Mouse (Mus musculus): Measurements from ENCODE around the gene Bicc1. TPM values are rescaled to one million over a fixed set of nuclear protein-coding genes. Genes with fewer than 3 reads are reported as not detected.

Bicc1 gene
- polyA plus RNA-seq, 1 experiment from 2014 or later, result 7.0 TPM

GRCm38 (mm10) chr10:71020459-71020858 lies 139.0 kb downstream of the Bicc1 start:
- 90% methylated on average over 5 of the region's 5 CpGs for WGBS
- Histone ChIP-seq H3K36me3 (ENCODE audit: control insufficient read depth, insufficient read depth, low read length) (no peaks in the 10 kb centered on the region), H3K27ac (ENCODE audit: low read depth, low read length) (no peak overlapping the region), H3K27me3 (ENCODE audit: control insufficient read depth, insufficient read depth, low read length) (no peaks in the 10 kb centered on the region), H3K4me3 (ENCODE audit: low read depth, low read length) (no peak overlapping the region), H3K9me3 (ENCODE audit: control insufficient read depth, low read length) (no peaks in the 10 kb centered on the region), H3K4me2 (ENCODE audit: low read depth, low read length, severe bottlenecking) (no peak overlapping the region), H3K4me1 (replicated peaks; ENCODE audit: control insufficient read depth, insufficient read depth, low read length) (no peaks in the 10 kb centered on the region), H3K9ac (ENCODE audit: low read length) (no peak overlapping the region)
- DNase-seq (ENCODE audit: low spot score) (no peak), ATAC-seq (replicated peaks; ENCODE audit: low FRiP score) (no peak)

DNA sequence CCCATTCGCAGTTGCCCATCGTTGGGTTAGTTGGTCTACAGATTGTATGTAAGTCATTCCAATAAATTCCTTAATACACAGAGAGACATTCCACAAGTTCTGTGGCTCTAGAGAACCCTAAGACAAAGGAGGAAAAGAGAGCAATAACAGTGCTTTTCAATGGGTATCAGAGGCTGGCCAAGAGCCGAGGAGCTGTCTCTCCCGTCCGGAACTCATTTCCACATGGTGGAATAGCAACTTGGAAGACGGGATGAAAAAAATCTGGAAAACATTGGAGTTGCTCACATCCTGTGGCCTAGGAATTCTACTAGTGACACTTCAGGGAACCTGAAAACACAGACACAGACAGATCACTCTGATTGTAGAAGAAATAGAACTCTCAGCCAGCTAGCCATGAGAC lies 139.7 kb downstream of the Bicc1 start:
- Histone ChIP-seq H3K4me3 (ENCODE audit: low read depth, low read length) (no peak overlapping the region), H3K36me3 (ENCODE audit: control insufficient read depth, insufficient read depth, low read length) (no peaks in the 10 kb centered on the region), H3K27ac (ENCODE audit: low read depth, low read length) (no peak overlapping the region), H3K4me2 (ENCODE audit: low read depth, low read length, severe bottlenecking) (no peak overlapping the region), H3K9me3 (ENCODE audit: control insufficient read depth, low read length) (no peaks in the 10 kb centered on the region), H3K4me1 (replicated peaks; ENCODE audit: control insufficient read depth, insufficient read depth, low read length) (no peaks in the 10 kb centered on the region), H3K27me3 (ENCODE audit: control insufficient read depth, insufficient read depth, low read length) (no peaks in the 10 kb centered on the region), H3K9ac (ENCODE audit: low read length) (no peak overlapping the region)
- WGBS, result 93% methylated on average over 6 of the region's 6 CpGs
- DNase-seq (ENCODE audit: low spot score) (no peak), ATAC-seq (replicated peaks; ENCODE audit: low FRiP score) (no peak)

- no peaks in the 10 kb centered on the region for H3K9me3 ChIP-seq (ENCODE audit: control insufficient read depth, low read length)
- H3K27ac ChIP-seq (ENCODE audit: low read depth, low read length), result no peak overlapping the region
- H3K4me2 ChIP-seq (ENCODE audit: low read depth, low read length, severe bottlenecking), result no peak overlapping the region
- ATAC-seq (replicated peaks; ENCODE audit: low FRiP score) (no peak), DNase-seq (ENCODE audit: low spot score) (no peak)
- no peaks in the 10 kb centered on the region for H3K27me3 ChIP-seq (ENCODE audit: control insufficient read depth, insufficient read depth, low read length)
- no peak overlapping the region for H3K4me3 ChIP-seq (ENCODE audit: low read depth, low read length)
- 93% methylated on average over 19 of the region's 19 CpGs for WGBS
- H3K4me1 ChIP-seq (replicated peaks; ENCODE audit: control insufficient read depth, insufficient read depth, low read length), result no peaks in the 10 kb centered on the region
- no peak overlapping the region for H3K9ac ChIP-seq (ENCODE audit: low read length)
- no peaks in the 10 kb centered on the region for H3K36me3 ChIP-seq (ENCODE audit: control insufficient read depth, insufficient read depth, low read length)
Measured at GRCm38 (mm10) chr10:71009771-71010496, 149.6 kb downstream of the Bicc1 start.

GRCm38 (mm10) chr10:71008721-71009120 lies 150.8 kb downstream of the Bicc1 start:
- H3K9me3 ChIP-seq (ENCODE audit: control insufficient read depth, low read length), result no peaks in the 10 kb centered on the region
- no peaks in the 10 kb centered on the region for H3K4me1 ChIP-seq (replicated peaks; ENCODE audit: control insufficient read depth, insufficient read depth, low read length)
- no peak overlapping the region for H3K9ac ChIP-seq (ENCODE audit: low read length)
- DNase-seq (ENCODE audit: low spot score), result no peak
- H3K36me3 ChIP-seq (ENCODE audit: control insufficient read depth, insufficient read depth, low read length), result no peaks in the 10 kb centered on the region
- 93% methylated on average over 11 of the region's 11 CpGs for WGBS
- no peak for ATAC-seq (replicated peaks; ENCODE audit: low FRiP score)
- H3K27me3 ChIP-seq (ENCODE audit: control insufficient read depth, insufficient read depth, low read length), result no peaks in the 10 kb centered on the region
- H3K4me3 ChIP-seq (ENCODE audit: low read depth, low read length), result no peak overlapping the region
- H3K4me2 ChIP-seq (ENCODE audit: low read depth, low read length, severe bottlenecking), result no peak overlapping the region
- H3K27ac ChIP-seq (ENCODE audit: low read depth, low read length), result no peak overlapping the region

GRCm38 (mm10) chr10:71007956-71008355 lies 151.5 kb downstream of the Bicc1 start:
- no peak for DNase-seq (ENCODE audit: low spot score)
- Histone ChIP-seq H3K4me1 (replicated peaks; ENCODE audit: control insufficient read depth, insufficient read depth, low read length) (no peaks in the 10 kb centered on the region), H3K4me2 (ENCODE audit: low read depth, low read length, severe bottlenecking) (no peak overlapping the region), H3K27me3 (ENCODE audit: control insufficient read depth, insufficient read depth, low read length) (no peaks in the 10 kb centered on the region), H3K36me3 (ENCODE audit: control insufficient read depth, insufficient read depth, low read length) (no peaks in the 10 kb centered on the region), H3K4me3 (ENCODE audit: low read depth, low read length) (no peak overlapping the region), H3K9ac (ENCODE audit: low read length) (no peak overlapping the region), H3K9me3 (ENCODE audit: control insufficient read depth, low read length) (no peaks in the 10 kb centered on the region), H3K27ac (ENCODE audit: low read depth, low read length) (no peak overlapping the region)
- WGBS, result 82% methylated on average over 9 of the region's 9 CpGs
- no peak for ATAC-seq (replicated peaks; ENCODE audit: low FRiP score)

- Histone ChIP-seq H3K27ac (ENCODE audit: low read depth, low read length) (no peak overlapping the region), H3K9ac (ENCODE audit: low read length) (no peak overlapping the region), H3K27me3 (ENCODE audit: control insufficient read depth, insufficient read depth, low read length) (no peaks in the 10 kb centered on the region), H3K9me3 (ENCODE audit: control insufficient read depth, low read length) (no peaks in the 10 kb centered on the region), H3K4me3 (ENCODE audit: low read depth, low read length) (no peak overlapping the region), H3K4me1 (replicated peaks; ENCODE audit: control insufficient read depth, insufficient read depth, low read length) (no peaks in the 10 kb centered on the region), H3K4me2 (ENCODE audit: low read depth, low read length, severe bottlenecking) (no peak overlapping the region), H3K36me3 (ENCODE audit: control insufficient read depth, insufficient read depth, low read length) (no peaks in the 10 kb centered on the region)
- DNase-seq (ENCODE audit: low spot score), result no peak
- no peak for ATAC-seq (replicated peaks; ENCODE audit: low FRiP score)
- 89% methylated on average over 5 of the region's 5 CpGs for WGBS
Measured at GRCm38 (mm10) chr10:71007516-71007915, 152.0 kb downstream of the Bicc1 start.

- Histone ChIP-seq H3K9me3 (ENCODE audit: control insufficient read depth, low read length) (no peaks in the 10 kb centered on the region), H3K4me3 (ENCODE audit: low read depth, low read length) (no peak overlapping the region), H3K4me2 (ENCODE audit: low read depth, low read length, severe bottlenecking) (no peak overlapping the region), H3K27ac (ENCODE audit: low read depth, low read length) (no peak overlapping the region), H3K36me3 (ENCODE audit: control insufficient read depth, insufficient read depth, low read length) (no peaks in the 10 kb centered on the region), H3K27me3 (ENCODE audit: control insufficient read depth, insufficient read depth, low read length) (no peaks in the 10 kb centered on the region), H3K4me1 (replicated peaks; ENCODE audit: control insufficient read depth, insufficient read depth, low read length) (no peaks in the 10 kb centered on the region), H3K9ac (ENCODE audit: low read length) (no peak overlapping the region)
- no peak for ATAC-seq (replicated peaks; ENCODE audit: low FRiP score)
- 92% methylated on average over 3 of the region's 3 CpGs for WGBS
- no peak for DNase-seq (ENCODE audit: low spot score)
Measured at GRCm38 (mm10) chr10:71007001-71007400, 152.5 kb downstream of the Bicc1 start.

DNA sequence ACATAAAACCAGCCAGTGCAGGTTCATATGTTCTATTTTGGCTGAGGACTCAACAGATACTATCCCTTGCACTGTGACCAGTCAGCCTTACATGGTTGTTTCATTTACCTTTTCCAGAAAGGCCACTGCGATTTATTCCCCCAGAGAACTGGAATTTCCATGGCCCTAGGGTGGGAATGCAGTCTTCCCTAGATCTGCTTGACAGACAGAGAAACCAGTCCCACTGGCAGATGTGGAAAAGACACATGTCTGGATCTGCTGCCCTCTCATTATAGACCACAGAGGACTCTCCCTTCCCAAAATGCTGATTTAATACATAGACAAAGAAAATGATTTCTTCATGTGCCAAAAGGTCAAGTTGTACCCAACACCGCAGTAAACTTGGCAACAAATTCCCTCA lies 156.6 kb downstream of the Bicc1 start:
- WGBS, result 95% methylated on average over 2 of the region's 2 CpGs
- no peaks in the 10 kb centered on the region for H3K27me3 ChIP-seq (ENCODE audit: control insufficient read depth, insufficient read depth, low read length)
- no peak overlapping the region for H3K9ac ChIP-seq (ENCODE audit: low read length)
- H3K27ac ChIP-seq (ENCODE audit: low read depth, low read length), result no peak overlapping the region
- DNase-seq (ENCODE audit: low spot score) (no peak), ATAC-seq (replicated peaks; ENCODE audit: low FRiP score) (no peak)
- H3K4me3 ChIP-seq (ENCODE audit: low read depth, low read length), result no peak overlapping the region
- H3K4me2 ChIP-seq (ENCODE audit: low read depth, low read length, severe bottlenecking), result no peak overlapping the region
- no peaks in the 10 kb centered on the region for H3K36me3 ChIP-seq (ENCODE audit: control insufficient read depth, insufficient read depth, low read length)
- no peaks in the 10 kb centered on the region for H3K4me1 ChIP-seq (replicated peaks; ENCODE audit: control insufficient read depth, insufficient read depth, low read length)
- no peaks in the 10 kb centered on the region for H3K9me3 ChIP-seq (ENCODE audit: control insufficient read depth, low read length)

GRCm38 (mm10) chr10:71002186-71002585 lies 157.3 kb downstream of the Bicc1 start:
- H3K9ac ChIP-seq (ENCODE audit: low read length), result no peak overlapping the region
- H3K36me3 ChIP-seq (ENCODE audit: control insufficient read depth, insufficient read depth, low read length), result no peaks in the 10 kb centered on the region
- DNase-seq (ENCODE audit: low spot score), result no peak
- H3K4me2 ChIP-seq (ENCODE audit: low read depth, low read length, severe bottlenecking), result no peak overlapping the region
- H3K9me3 ChIP-seq (ENCODE audit: control insufficient read depth, low read length), result no peaks in the 10 kb centered on the region
- H3K27me3 ChIP-seq (ENCODE audit: control insufficient read depth, insufficient read depth, low read length), result no peaks in the 10 kb centered on the region
- H3K4me1 ChIP-seq (replicated peaks; ENCODE audit: control insufficient read depth, insufficient read depth, low read length), result no peaks in the 10 kb centered on the region
- no peak overlapping the region for H3K4me3 ChIP-seq (ENCODE audit: low read depth, low read length)
- 96% methylated on average over 4 of the region's 4 CpGs for WGBS
- ATAC-seq (replicated peaks; ENCODE audit: low FRiP score), result no peak
- no peak overlapping the region for H3K27ac ChIP-seq (ENCODE audit: low read depth, low read length)
